Mouse (Mus musculus) kidney, embryonic 15.5 days (tissue): ENCODE results near the gene Cela2a. TPM values are rescaled to one million over a fixed set of nuclear protein-coding genes. Genes with fewer than 3 reads are reported as not detected.

ENCODE experiments used
- ATAC-seq: fragments of 200-750 bp; cut with Nextera tagmentation; replicated peaks from 2 replicates; pipeline ENCODE4 v1.8.0; 2017; ENCODE audit warnings: moderate TSS enrichment; ENCODE audit not compliant: low FRiP score
- H3K27ac ChIP-seq: fragments of 300-500 bp; sonication (generic); 2 replicates; pipeline ENCODE4 v1.5.1; 2015; ENCODE audit warnings: mild to moderate bottlenecking, inconsistent platforms
- H3K27me3 ChIP-seq: fragments of 300-500 bp; sonication (generic); 2 replicates; pipeline ENCODE4 v1.6.1; 2015; ENCODE audit warnings: inconsistent platforms
- H3K36me3 ChIP-seq: fragments of 300-500 bp; sonication (generic); 2 replicates; pipeline ENCODE4 v1.6.1; 2015; ENCODE audit warnings: inconsistent platforms
- H3K4me1 ChIP-seq: fragments of 300-500 bp; sonication (generic); 2 replicates; pipeline ENCODE4 v1.6.1; 2015; ENCODE audit warnings: inconsistent platforms
- H3K4me2 ChIP-seq: fragments of 300-500 bp; sonication (generic); 2 replicates; pipeline ENCODE4 v1.6.1; 2015; ENCODE audit warnings: moderate library complexity, mild to moderate bottlenecking, inconsistent platforms
- H3K4me3 ChIP-seq: fragments of 300-500 bp; sonication (generic); replicated peaks from 2 replicates; pipeline ENCODE4 v1.5.1; 2015; ENCODE audit warnings: mild to moderate bottlenecking, inconsistent platforms
- H3K9ac ChIP-seq: fragments of 300-500 bp; sonication (generic); 2 replicates; pipeline ENCODE4 v1.6.1; 2015; ENCODE audit warnings: mild to moderate bottlenecking, inconsistent platforms
- H3K9me3 ChIP-seq: fragments of 300-500 bp; sonication (generic); replicated peaks from 2 replicates; pipeline ENCODE4 v1.6.1; 2016; ENCODE audit warnings: inconsistent platforms
- WGBS: fragments of 180-500 bp; shearing (Covaris S2); methylation state at CpG from one replicate; pipeline ENCODE4 v1.1.7; 2015; ENCODE audit warnings: mixed read lengths; 5-methylcytosine and 5-hydroxymethylcytosine counted together
- polyA plus RNA-seq: library from polyadenylated mRNA; unstranded; fragments of >200 nt; fragmentation: Nextera tagmentation; extraction: Ambion mirVana; gene quantifications from 2 replicates; pipeline ENCODE4 v1.2.1, GENCODE M21; 2015

Gene Cela2a
- polyA plus RNA-seq, 1 experiment from 2014 or later = 0.19 TPM

DNA sequence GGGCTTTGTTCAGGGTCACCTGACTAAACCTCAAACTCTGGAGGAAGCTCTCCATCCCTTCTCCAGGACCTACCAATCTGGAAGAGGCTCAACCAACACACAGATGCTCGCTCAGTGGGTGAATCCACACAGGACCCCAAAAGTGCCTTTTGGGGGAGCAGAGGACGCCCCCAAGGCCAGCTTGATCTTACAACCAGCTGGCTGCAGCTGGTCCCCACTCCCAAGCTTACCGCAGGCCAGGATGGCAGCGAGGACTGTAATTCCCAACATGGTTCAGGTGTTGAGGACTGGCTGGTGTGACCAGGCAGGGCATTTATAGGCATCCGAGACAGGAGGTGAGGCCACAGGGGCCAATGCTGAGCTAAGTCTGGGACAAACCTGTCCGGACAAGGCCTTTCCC lies 20.0 kb upstream of the Cela2a start, which contains the start of gene Ctrc:
TSS of gene Ctrc (minus strand) at position 361 of the 400 bp plus-strand sequence.
- no peaks in the 10 kb centered on the region for H3K36me3 ChIP-seq
- no peak within 1 kb of the TSS for H3K4me2 ChIP-seq
- WGBS = 86% methylated on average over 6 of the region's 6 CpGs
- no peaks in the 10 kb centered on the region for H3K27me3 ChIP-seq
- no peak within 1 kb of the TSS for H3K27ac ChIP-seq
- ATAC-seq = no peak
- H3K4me3 ChIP-seq = no peak within 1 kb of the TSS
- H3K9ac ChIP-seq = no peak within 1 kb of the TSS
- no peaks in the 10 kb centered on the region for H3K9me3 ChIP-seq
- no peaks in the 10 kb centered on the region for H3K4me1 ChIP-seq

GRCm38 (mm10) chr4:141834536-141835095 lies 8.7 kb upstream of the Cela2a start:
- Histone ChIP-seq H3K4me1 (no peaks in the 10 kb centered on the region), H3K4me2 (no peak overlapping the region), H3K9ac (no peak overlapping the region), H3K27ac (no peak overlapping the region), H3K36me3 (no peaks in the 10 kb centered on the region), H3K4me3 (no peak overlapping the region), H3K9me3 (no peaks in the 10 kb centered on the region), H3K27me3 (no peaks in the 10 kb centered on the region)
- no peak for ATAC-seq
- 70% methylated on average over 5 of the region's 5 CpGs for WGBS

DNA sequence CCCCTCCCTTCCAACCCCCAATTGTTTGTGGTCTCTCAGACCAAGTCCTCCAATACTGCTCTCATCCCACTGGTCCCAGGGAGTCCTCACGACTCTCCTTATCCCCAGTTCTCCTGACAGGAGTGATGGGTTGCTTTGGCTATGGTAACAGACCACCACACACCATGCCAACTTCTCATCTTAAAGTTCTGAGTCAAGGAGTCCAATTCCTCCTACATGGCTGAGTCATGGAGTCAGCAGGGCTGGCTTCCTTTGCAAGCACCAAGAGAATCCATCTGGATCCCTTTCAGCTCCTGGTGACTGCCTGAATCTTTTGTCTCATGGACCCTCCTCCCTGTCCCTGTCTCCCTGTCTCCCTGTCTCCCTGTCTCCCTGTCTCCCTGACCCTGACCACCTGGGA lies 8.0 kb upstream of the Cela2a start:
- no peak overlapping the region for H3K4me2 ChIP-seq
- no peaks in the 10 kb centered on the region for H3K4me1 ChIP-seq
- no peak overlapping the region for H3K27ac ChIP-seq
- H3K9ac ChIP-seq = no peak overlapping the region
- no peaks in the 10 kb centered on the region for H3K27me3 ChIP-seq
- H3K4me3 ChIP-seq = no peak overlapping the region
- ATAC-seq = no peak
- 42% methylated on average over 1 of the region's 1 CpGs for WGBS
- H3K36me3 ChIP-seq = no peaks in the 10 kb centered on the region
- no peaks in the 10 kb centered on the region for H3K9me3 ChIP-seq

DNA sequence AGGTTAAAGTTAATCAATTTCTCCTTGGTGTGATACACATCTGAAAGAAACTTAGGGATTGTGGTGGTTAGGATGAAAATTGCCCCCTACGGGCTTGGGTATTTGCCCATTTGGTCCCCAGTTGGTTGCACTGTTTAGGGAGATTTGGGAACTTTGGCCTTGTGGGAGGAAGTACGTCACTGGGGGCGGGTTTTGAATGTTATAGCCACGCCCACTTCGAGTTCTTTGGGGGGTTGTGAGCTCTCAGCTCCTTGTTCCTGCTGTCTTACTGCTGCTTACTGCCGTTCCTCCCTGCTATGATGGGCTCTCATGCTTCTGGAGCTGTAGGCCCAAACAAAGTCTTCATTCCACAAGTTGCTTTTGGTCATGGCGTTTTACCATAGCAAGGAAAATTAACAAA lies 5.4 kb upstream of the Cela2a start:
- H3K9ac ChIP-seq = no peak overlapping the region
- no peaks in the 10 kb centered on the region for H3K4me1 ChIP-seq
- no peaks in the 10 kb centered on the region for H3K9me3 ChIP-seq
- no peaks in the 10 kb centered on the region for H3K36me3 ChIP-seq
- no peak overlapping the region for H3K4me3 ChIP-seq
- H3K4me2 ChIP-seq = no peak overlapping the region
- no peak for ATAC-seq
- H3K27ac ChIP-seq = no peak overlapping the region
- no peaks in the 10 kb centered on the region for H3K27me3 ChIP-seq
- 76% methylated on average over 7 of the region's 7 CpGs for WGBS

DNA sequence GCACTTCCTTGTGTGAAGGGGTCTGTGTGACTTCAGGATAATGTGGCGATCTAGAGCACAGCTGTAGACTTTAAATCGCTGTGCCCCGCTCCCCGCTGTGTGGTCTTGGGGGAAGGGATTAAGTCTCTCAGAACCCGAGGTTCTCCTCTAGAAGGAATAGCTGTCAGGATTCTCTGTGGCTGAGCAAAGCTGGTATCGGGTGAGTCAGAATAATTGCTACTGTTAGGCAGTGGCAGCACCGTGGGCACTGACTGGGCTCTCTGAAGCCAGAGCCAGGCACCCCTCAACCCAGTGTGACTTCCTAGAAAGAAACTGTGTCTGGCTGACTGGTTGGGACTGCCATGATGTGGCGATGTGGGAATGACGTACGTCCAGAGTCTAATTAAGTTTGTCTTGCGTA lies 4.4 kb upstream of the Cela2a start:
- no peaks in the 10 kb centered on the region for H3K9me3 ChIP-seq
- H3K4me1 ChIP-seq = no peaks in the 10 kb centered on the region
- no peak overlapping the region for H3K4me2 ChIP-seq
- ATAC-seq = no peak
- no peak overlapping the region for H3K4me3 ChIP-seq
- H3K27ac ChIP-seq = no peak overlapping the region
- no peaks in the 10 kb centered on the region for H3K27me3 ChIP-seq
- H3K36me3 ChIP-seq = no peaks in the 10 kb centered on the region
- H3K9ac ChIP-seq = no peak overlapping the region
- WGBS = 65% methylated on average over 11 of the region's 11 CpGs

GRCm38 (mm10) chr4:141828177-141828576 lies 2.2 kb upstream of the Cela2a start:
- no peaks in the 10 kb centered on the region for H3K27me3 ChIP-seq

DNA sequence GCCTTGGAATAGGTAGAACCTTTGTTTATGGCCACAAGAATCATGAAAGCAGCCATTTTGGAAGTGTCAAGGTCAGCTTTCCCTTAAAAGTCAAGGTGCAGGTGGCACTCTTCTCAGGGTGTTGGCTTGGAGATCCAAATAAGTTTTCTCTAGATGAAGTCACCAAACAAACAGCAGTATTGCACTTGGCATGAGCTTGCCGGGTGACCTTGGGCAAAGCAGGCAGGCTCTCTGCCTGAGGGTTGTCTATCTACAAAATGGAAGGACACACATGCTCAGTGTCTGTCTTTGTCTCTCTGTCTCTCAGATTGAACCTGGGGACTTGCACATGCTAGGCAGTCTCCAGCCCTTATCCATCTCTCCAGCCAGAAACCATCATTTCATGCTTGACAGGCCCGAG lies 1.4 kb upstream of the Cela2a start:
- Histone ChIP-seq H3K4me1 (no peaks in the 10 kb centered on the region), H3K4me2 (no peak overlapping the region), H3K9me3 (no peaks in the 10 kb centered on the region), H3K9ac (no peak overlapping the region), H3K27me3 (no peaks in the 10 kb centered on the region), H3K36me3 (no peaks in the 10 kb centered on the region), H3K27ac (no peak overlapping the region), H3K4me3 (no peak overlapping the region)
- ATAC-seq = no peak
- 84% methylated on average over 2 of the region's 2 CpGs for WGBS

More at GRCm38 (mm10) chr4:141828177-141828576, 2.2 kb upstream of the Cela2a start:
- H3K36me3 ChIP-seq = no peaks in the 10 kb centered on the region
- H3K4me1 ChIP-seq = no peaks in the 10 kb centered on the region
- 66% methylated on average over 4 of the region's 4 CpGs for WGBS
- no peak overlapping the region for H3K4me3 ChIP-seq
- no peak overlapping the region for H3K9ac ChIP-seq
- H3K9me3 ChIP-seq = no peaks in the 10 kb centered on the region
- H3K27ac ChIP-seq = no peak overlapping the region
- no peak overlapping the region for H3K4me2 ChIP-seq
- no peak for ATAC-seq

DNA sequence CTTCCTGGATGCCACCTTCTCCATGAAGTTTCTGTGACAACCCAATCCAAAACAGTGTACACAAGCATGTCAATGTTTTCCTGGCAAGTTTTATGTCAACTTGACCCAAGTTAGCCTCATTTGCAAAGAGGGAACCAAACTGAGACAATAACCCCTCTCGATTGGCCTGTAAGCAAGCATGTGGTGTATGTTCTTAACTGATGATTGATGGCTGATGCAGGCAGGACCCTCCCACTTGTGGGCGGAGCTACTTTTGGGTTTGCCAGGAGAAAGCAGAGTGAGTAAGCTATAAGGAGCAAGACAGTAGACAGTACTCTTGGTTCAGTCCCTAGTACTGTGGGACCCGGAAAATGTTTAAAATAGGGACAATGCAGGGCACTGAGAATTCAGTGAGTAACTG lies 3.0 kb downstream of the Cela2a start:
- no peaks in the 10 kb centered on the region for H3K36me3 ChIP-seq
- no peaks in the 10 kb centered on the region for H3K27me3 ChIP-seq
- no peak overlapping the region for H3K9ac ChIP-seq
- H3K27ac ChIP-seq = no peak overlapping the region
- H3K9me3 ChIP-seq = no peaks in the 10 kb centered on the region
- WGBS = 72% methylated on average over 3 of the region's 3 CpGs
- no peaks in the 10 kb centered on the region for H3K4me1 ChIP-seq
- ATAC-seq = no peak
- H3K4me3 ChIP-seq = no peak overlapping the region
- H3K4me2 ChIP-seq = no peak overlapping the region

DNA sequence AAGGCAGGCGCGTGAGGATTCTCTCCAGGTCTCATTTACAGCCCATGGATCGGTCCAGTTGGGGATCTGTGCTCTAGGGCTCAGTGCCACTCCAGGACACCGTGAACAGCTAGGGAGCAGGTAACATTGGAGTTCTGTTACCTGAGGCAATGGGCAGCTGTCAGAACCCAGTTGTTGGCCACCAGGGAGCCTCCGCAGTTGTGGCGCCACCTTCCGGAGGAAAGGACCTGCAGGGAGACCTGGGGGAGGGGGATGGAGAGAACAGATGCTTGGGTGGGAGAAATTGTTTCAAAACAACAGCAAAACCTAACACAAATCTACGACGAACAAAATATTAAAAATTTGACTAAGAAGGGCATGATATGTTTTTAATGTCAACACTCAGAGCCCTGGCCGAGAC lies 3.9 kb downstream of the Cela2a start:
- H3K27me3 ChIP-seq = no peaks in the 10 kb centered on the region
- H3K4me3 ChIP-seq = no peak overlapping the region
- H3K4me2 ChIP-seq = no peak overlapping the region
- H3K9me3 ChIP-seq = no peaks in the 10 kb centered on the region
- no peak overlapping the region for H3K9ac ChIP-seq
- no peak for ATAC-seq
- WGBS = 77% methylated on average over 10 of the region's 10 CpGs
- H3K4me1 ChIP-seq = peaks cover 2% of the 10 kb centered on the region; the same call in 1 of the 2 replicates
- no peaks in the 10 kb centered on the region for H3K36me3 ChIP-seq
- H3K27ac ChIP-seq = no peak overlapping the region

- ATAC-seq = no peak
Observed at GRCm38 (mm10) chr4:141821178-141821577, 4.8 kb downstream of the Cela2a start.

DNA sequence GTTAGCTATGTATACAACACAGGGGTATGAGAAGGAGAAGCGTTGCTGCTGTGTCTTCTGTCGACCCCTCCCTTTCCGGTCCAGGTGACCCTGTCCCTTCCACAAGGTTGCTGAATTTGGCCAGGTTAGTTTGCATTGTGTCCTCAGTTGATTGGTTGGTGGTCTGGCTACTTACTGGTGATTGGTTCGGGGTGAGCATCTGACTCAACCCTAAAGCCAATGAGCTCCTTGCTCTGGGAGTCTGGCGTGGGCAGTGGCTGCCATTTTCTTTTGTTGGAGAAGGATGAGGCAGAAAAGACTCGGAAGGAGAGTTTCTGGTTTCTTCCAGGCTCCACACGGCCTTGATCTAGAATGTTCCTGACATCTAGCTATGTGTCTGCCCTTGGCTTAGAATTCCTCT lies 6.6 kb downstream of the Cela2a start:
- no peak for ATAC-seq
- 90% methylated on average over 7 of the region's 7 CpGs for WGBS

More at GRCm38 (mm10) chr4:141821178-141821577, 4.8 kb downstream of the Cela2a start:
- H3K27me3 ChIP-seq = no peaks in the 10 kb centered on the region
- WGBS = 54% methylated on average over 3 of the region's 3 CpGs
- H3K9me3 ChIP-seq = no peaks in the 10 kb centered on the region
- 0 out of 2 replicates have a peak, but pooled peaks cover 2% of the 10 kb centered on the region for H3K36me3 ChIP-seq
- H3K4me1 ChIP-seq = peaks cover 6% of the 10 kb centered on the region; the same call in 1 of the 2 replicates
- no peak overlapping the region for H3K4me3 ChIP-seq
- H3K27ac ChIP-seq = no peak overlapping the region
- H3K9ac ChIP-seq = no peak overlapping the region
- no peak overlapping the region for H3K4me2 ChIP-seq

DNA sequence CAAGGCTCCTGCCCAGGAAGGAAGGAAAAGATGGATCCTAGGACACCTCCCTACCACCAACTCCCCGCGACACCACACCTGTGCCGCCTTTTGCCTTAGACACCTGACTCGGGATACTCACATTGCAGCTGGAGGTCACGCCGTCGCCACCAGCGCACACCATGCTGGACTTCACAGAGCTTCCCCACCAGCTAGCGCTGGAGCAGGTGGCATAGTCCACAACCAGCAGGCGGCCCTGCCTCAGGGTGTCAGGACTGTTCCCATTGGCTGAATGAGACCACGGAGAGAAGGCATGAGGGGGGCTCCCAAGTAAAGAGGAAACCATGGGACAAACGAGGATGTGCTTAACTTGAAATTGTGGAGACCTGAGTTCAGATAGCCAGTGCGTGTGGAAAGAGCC lies 7.1 kb downstream of the Cela2a start:
- Histone ChIP-seq H3K9ac (no peak overlapping the region), H3K27me3 (no peaks in the 10 kb centered on the region), H3K27ac (no peak overlapping the region), H3K4me2 (no peak overlapping the region), H3K36me3 (peaks cover 23% of the 10 kb centered on the region), H3K4me1 (peaks cover 6% of the 10 kb centered on the region; the same call in 1 of the 2 replicates), H3K4me3 (no peak overlapping the region), H3K9me3 (no peaks in the 10 kb centered on the region)
- WGBS = 89% methylated on average over 13 of the region's 13 CpGs
- no peak for ATAC-seq

More for the DNA sequence above, 6.6 kb downstream of the Cela2a start:
- no peaks in the 10 kb centered on the region for H3K27me3 ChIP-seq
- no peaks in the 10 kb centered on the region for H3K9me3 ChIP-seq
- H3K4me1 ChIP-seq = peaks cover 6% of the 10 kb centered on the region; the same call in 1 of the 2 replicates
- peaks cover 19% of the 10 kb centered on the region for H3K36me3 ChIP-seq
- no peak overlapping the region for H3K9ac ChIP-seq
- H3K4me2 ChIP-seq = no peak overlapping the region
- H3K4me3 ChIP-seq = no peak overlapping the region
- no peak overlapping the region for H3K27ac ChIP-seq

GRCm38 (mm10) chr4:141817706-141818105 lies 8.3 kb downstream of the Cela2a start:
- Histone ChIP-seq H3K4me3 (no peak overlapping the region), H3K27me3 (no peaks in the 10 kb centered on the region), H3K9me3 (no peaks in the 10 kb centered on the region), H3K9ac (no peak overlapping the region), H3K36me3 (peaks cover 35% of the 10 kb centered on the region), H3K27ac (no peak overlapping the region), H3K4me2 (no peak overlapping the region), H3K4me1 (peaks cover 6% of the 10 kb centered on the region; the same call in 1 of the 2 replicates)
- no peak for ATAC-seq
- 74% methylated on average over 10 of the region's 10 CpGs for WGBS
